Mouse (Mus musculus): ENCODE measurements at regions not wholly inside any gene's neighbourhood (a gene's known extent, or its start where the extent isn't known, plus 50 kb on each side); places are given as distances from the start of the nearest gene placed in this dataset.
A peak's percentile ranks its signal among the peaks of the same experiment; 100 is the strongest.

GRCm38 (mm10) chr1:79522394-79522793, 82.5 kb upstream of the Scg2 start:
- no peak for DNase-seq (ENCODE audit: low spot score in 2 of 2)

GRCm38 (mm10) chr1:79505677-79506076, 65.8 kb upstream of the Scg2 start:
- peak in 1 of 2 experiments; percentile 8 for DNase-seq (ENCODE audit: low spot score in 2 of 2)

Data from right cerebral cortex, postnatal 36 days (tissue).